Mouse (Mus musculus) neural tube, embryonic 12.5 days (tissue): ENCODE data around the gene Acox1. TPM values are rescaled to one million over a fixed set of nuclear protein-coding genes. Genes with fewer than 3 reads are reported as not detected.

ENCODE experiments used
- ATAC-seq: fragments of 200-750 bp; cut with Nextera tagmentation; 2 replicates; pipeline ENCODE4 v1.8.0; 2017; ENCODE audit warnings: low read depth, mild to moderate bottlenecking, moderate TSS enrichment, moderate library complexity; ENCODE audit not compliant: low FRiP score
- H3K27ac ChIP-seq: fragments of 300-500 bp; sonication (generic); 2 replicates; pipeline ENCODE4 v1.5.1; 2016
- H3K27me3 ChIP-seq: fragments of 300-500 bp; sonication (generic); replicated peaks from 2 replicates; pipeline ENCODE4 v1.6.1; 2016; ENCODE audit warnings: mild to moderate bottlenecking
- H3K36me3 ChIP-seq: fragments of 300-500 bp; sonication (generic); 2 replicates; pipeline ENCODE4 v1.6.1; 2016; ENCODE audit warnings: mild to moderate bottlenecking
- H3K4me1 ChIP-seq: fragments of 300-500 bp; sonication (generic); 2 replicates; pipeline ENCODE4 v1.6.1; 2016
- H3K4me2 ChIP-seq: fragments of 300-500 bp; sonication (generic); replicated peaks from 2 replicates; pipeline ENCODE4 v1.6.1; 2016; ENCODE audit warnings: mild to moderate bottlenecking
- H3K4me3 ChIP-seq: fragments of 300-500 bp; sonication (generic); 2 replicates; pipeline ENCODE4 v1.5.1; 2016
- H3K9ac ChIP-seq: fragments of 300-500 bp; sonication (generic); 2 replicates; pipeline ENCODE4 v1.6.1; 2016; ENCODE audit warnings: mild to moderate bottlenecking
- H3K9me3 ChIP-seq: fragments of 300-500 bp; sonication (generic); 2 replicates; pipeline ENCODE4 v1.6.1; 2016; ENCODE audit warnings: mild to moderate bottlenecking
- WGBS: fragments of 180-500 bp; shearing (Covaris S2); methylation state at CpG from one replicate; pipeline ENCODE4 v1.1.7; 2016; 5-methylcytosine and 5-hydroxymethylcytosine counted together
- polyA plus RNA-seq: library from polyadenylated mRNA; unstranded; fragments of >200 nt; fragmentation: Nextera tagmentation; extraction: Ambion mirVana; gene quantifications from 2 replicates; pipeline ENCODE4 v1.2.1, GENCODE M21; 2016

The Acox1 gene
- polyA plus RNA-seq, 1 experiment from 2014 or later = 44.0 TPM

GRCm38 (mm10) chr11:116208660-116209059, 9.8 kb upstream of the Acox1 start:
- Histone ChIP-seq H3K9ac (no peak overlapping the region), H3K4me3 (no peak overlapping the region), H3K9me3 (no peaks in the 10 kb centered on the region), H3K4me1 (no peaks in the 10 kb centered on the region), H3K4me2 (no peak overlapping the region), H3K36me3 (peaks cover 25% of the 10 kb centered on the region), H3K27me3 (no peaks in the 10 kb centered on the region), H3K27ac (no peak overlapping the region)
- WGBS = 89% methylated on average over 3 of the region's 3 CpGs
- no peak for ATAC-seq

DNA sequence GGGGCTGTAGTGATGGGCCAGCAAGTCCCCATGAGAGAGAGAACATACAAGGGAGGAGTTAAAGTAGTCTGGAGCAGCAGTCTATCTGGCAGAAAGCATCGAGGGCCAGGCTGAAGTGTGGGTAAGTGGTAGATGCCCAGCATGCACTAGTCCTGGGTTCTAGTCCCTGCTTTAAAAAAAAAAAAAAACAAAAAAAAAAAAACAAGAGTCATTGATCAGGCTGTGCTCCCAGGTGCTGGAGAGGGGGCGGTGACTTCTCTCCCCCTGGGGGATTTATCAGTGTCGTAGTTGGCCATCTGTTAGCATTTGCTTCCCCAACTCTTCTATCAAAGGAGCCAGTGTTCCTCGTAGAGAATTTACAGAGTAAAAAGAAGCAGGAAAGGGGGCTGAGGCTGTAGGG, 7.8 kb upstream of the Acox1 start:
- no peak overlapping the region for H3K9ac ChIP-seq
- no peak for ATAC-seq
- no peaks in the 10 kb centered on the region for H3K9me3 ChIP-seq
- H3K4me3 ChIP-seq = no peak overlapping the region
- H3K36me3 ChIP-seq = peaks cover 26% of the 10 kb centered on the region
- H3K4me1 ChIP-seq = no peaks in the 10 kb centered on the region
- H3K27ac ChIP-seq = no peak overlapping the region
- WGBS = 78% methylated on average over 4 of the region's 4 CpGs
- no peak overlapping the region for H3K4me2 ChIP-seq
- no peaks in the 10 kb centered on the region for H3K27me3 ChIP-seq

DNA sequence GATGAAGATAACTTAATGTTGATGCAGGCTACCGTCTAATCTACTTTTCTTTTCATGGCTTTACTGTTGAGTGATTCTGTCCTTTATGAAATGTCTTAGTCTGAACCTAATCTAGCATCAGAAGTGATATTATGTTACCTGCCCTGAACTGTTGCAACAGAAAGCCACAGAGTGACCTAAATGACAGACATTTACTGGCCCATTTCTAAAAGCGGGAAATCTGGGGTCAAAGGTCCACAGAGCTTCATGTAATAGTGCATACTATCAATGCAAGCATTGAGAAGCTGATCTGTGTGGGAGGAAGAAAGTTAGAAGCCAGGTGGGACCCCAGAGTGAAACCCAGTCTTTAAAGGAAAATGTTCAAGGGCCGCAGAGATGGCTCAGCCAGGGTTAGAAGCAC, 4.3 kb upstream of the Acox1 start:
- Histone ChIP-seq H3K9me3 (no peaks in the 10 kb centered on the region), H3K27me3 (no peaks in the 10 kb centered on the region), H3K4me2 (no peak overlapping the region), H3K9ac (no peak overlapping the region), H3K27ac (no peak overlapping the region), H3K4me1 (0 out of 2 replicates have a peak, but pooled peaks cover 2% of the 10 kb centered on the region), H3K36me3 (peaks cover 24% of the 10 kb centered on the region), H3K4me3 (no peak overlapping the region)
- WGBS = 93% methylated on average over 3 of the region's 3 CpGs
- no peak for ATAC-seq

DNA sequence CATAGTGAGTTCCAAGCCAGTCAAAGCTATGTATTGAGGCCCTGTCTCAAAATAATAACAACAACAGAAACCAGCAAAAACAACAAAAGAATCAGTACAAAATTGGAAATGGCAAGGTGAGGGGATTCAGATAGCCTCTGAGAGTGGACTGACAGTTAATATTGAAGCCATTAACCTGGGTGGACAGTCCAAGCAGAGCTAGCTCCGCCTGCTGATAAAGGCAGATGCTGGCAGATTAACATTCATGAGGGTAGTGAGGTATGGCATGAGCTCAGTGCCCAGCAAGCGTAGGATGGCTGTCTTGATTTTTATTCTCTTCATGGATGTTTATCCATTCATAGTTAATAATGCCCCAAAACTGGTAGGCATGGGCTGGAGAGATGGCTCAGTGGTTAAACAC, 2.3 kb upstream of the Acox1 start:
- no peak for ATAC-seq
- Histone ChIP-seq H3K9me3 (no peaks in the 10 kb centered on the region), H3K27ac (no peak overlapping the region), H3K9ac (no peak overlapping the region), H3K4me3 (no peak overlapping the region), H3K4me2 (no peak overlapping the region), H3K4me1 (peaks cover 10% of the 10 kb centered on the region), H3K27me3 (no peaks in the 10 kb centered on the region), H3K36me3 (peaks cover 11% of the 10 kb centered on the region)
- WGBS = 82% methylated on average over 2 of the region's 2 CpGs

DNA sequence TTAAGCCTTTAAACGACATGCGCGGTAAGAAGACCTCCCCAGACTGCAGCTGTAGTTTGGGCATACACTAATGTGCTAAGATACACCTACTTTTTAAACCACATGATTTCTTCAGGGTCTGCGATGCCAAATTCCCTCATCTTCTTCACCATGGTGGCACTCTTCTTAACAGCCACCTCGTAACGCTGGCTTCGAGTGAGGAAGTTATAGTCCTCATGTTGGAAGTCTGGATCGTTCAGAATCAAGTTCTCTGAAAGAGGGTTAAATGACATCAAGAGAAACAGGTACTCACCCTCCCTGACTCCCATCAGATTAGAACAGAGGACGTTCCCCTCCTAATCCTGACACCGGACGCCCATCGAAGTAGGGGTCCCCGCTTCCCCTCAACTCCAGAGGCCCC, 713 bp downstream of the Acox1 start:
- H3K9me3 ChIP-seq = no peaks in the 10 kb centered on the region
- no peaks in the 10 kb centered on the region for H3K27me3 ChIP-seq
- ATAC-seq = no peak
- peak overlapping the region; percentile 94; the same call in 1 of the 2 replicates for H3K27ac ChIP-seq
- peak overlapping the region; percentile 84 for H3K9ac ChIP-seq
- peak overlapping the region; percentile 73 for H3K4me3 ChIP-seq
- 28% methylated on average over 13 of the region's 13 CpGs for WGBS
- H3K4me1 ChIP-seq = peaks cover 10% of the 10 kb centered on the region
- H3K36me3 ChIP-seq = peaks cover 5% of the 10 kb centered on the region; the same call in 1 of the 2 replicates
- peak overlapping the region; percentile 74 for H3K4me2 ChIP-seq

DNA sequence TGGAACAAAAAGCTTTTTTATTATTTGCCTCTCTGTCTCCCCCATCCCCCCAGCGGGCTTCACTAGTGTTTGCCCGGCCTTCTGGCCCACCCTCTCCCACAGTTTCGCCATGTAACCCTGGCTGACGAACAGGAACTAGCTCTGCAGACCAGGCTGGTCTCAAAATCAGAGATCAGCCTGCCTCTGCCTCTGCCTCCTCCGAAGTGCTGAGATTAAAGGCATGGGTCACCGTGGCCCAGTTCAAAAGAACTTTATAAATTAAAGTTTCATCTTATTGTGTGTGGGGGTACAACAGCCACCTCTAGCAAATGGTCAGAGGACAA, 1.3 kb downstream of the Acox1 start:
- Histone ChIP-seq H3K4me3 (no peak overlapping the region), H3K4me2 (peak overlapping the region; percentile 74), H3K36me3 (peaks cover 5% of the 10 kb centered on the region; the same call in 1 of the 2 replicates), H3K9ac (no peak overlapping the region), H3K4me1 (peaks cover 10% of the 10 kb centered on the region), H3K27ac (no peak overlapping the region), H3K27me3 (no peaks in the 10 kb centered on the region), H3K9me3 (no peaks in the 10 kb centered on the region)
- 92% methylated on average over 6 of the region's 6 CpGs for WGBS
- no peak for ATAC-seq

GRCm38 (mm10) chr11:116196866-116197583, 1.8 kb downstream of the Acox1 start:
- peak overlapping the region; percentile 74 for H3K4me2 ChIP-seq
- WGBS = 94% methylated on average over 18 of the region's 18 CpGs
- H3K4me3 ChIP-seq = no peak overlapping the region
- H3K27me3 ChIP-seq = no peaks in the 10 kb centered on the region
- H3K4me1 ChIP-seq = peaks cover 10% of the 10 kb centered on the region
- H3K36me3 ChIP-seq = peaks cover 3% of the 10 kb centered on the region; the same call in 1 of the 2 replicates
- no peak overlapping the region for H3K27ac ChIP-seq
- no peak overlapping the region for H3K9ac ChIP-seq
- no peak for ATAC-seq
- H3K9me3 ChIP-seq = no peaks in the 10 kb centered on the region

- WGBS = 86% methylated on average over 3 of the region's 3 CpGs
- Histone ChIP-seq H3K27ac (no peak overlapping the region), H3K36me3 (no peaks in the 10 kb centered on the region), H3K4me3 (no peak overlapping the region), H3K4me1 (peaks cover 10% of the 10 kb centered on the region), H3K9me3 (no peaks in the 10 kb centered on the region), H3K9ac (no peak overlapping the region), H3K4me2 (no peak overlapping the region), H3K27me3 (no peaks in the 10 kb centered on the region)
- ATAC-seq = no peak
Observed at GRCm38 (mm10) chr11:116196336-116196735, 2.5 kb downstream of the Acox1 start.

- 82% methylated on average over 5 of the region's 5 CpGs for WGBS
Observed at GRCm38 (mm10) chr11:116195252-116195651, 3.6 kb downstream of the Acox1 start.

GRCm38 (mm10) chr11:116194619-116195018, 4.2 kb downstream of the Acox1 start:
- H3K4me1 ChIP-seq = peaks cover 10% of the 10 kb centered on the region
- H3K9me3 ChIP-seq = no peaks in the 10 kb centered on the region
- ATAC-seq = no peak
- H3K27me3 ChIP-seq = no peaks in the 10 kb centered on the region
- no peak overlapping the region for H3K27ac ChIP-seq
- WGBS = 94% methylated on average over 8 of the region's 8 CpGs
- H3K9ac ChIP-seq = no peak overlapping the region
- H3K36me3 ChIP-seq = peaks cover 9% of the 10 kb centered on the region; the same call in 1 of the 2 replicates
- H3K4me2 ChIP-seq = no peak overlapping the region
- no peak overlapping the region for H3K4me3 ChIP-seq

More at GRCm38 (mm10) chr11:116195252-116195651, 3.6 kb downstream of the Acox1 start:
- Histone ChIP-seq H3K4me3 (no peak overlapping the region), H3K27ac (no peak overlapping the region), H3K4me1 (peaks cover 10% of the 10 kb centered on the region), H3K27me3 (no peaks in the 10 kb centered on the region), H3K4me2 (no peak overlapping the region), H3K9ac (no peak overlapping the region), H3K36me3 (0 out of 2 replicates have a peak, but pooled peaks cover 8% of the 10 kb centered on the region), H3K9me3 (no peaks in the 10 kb centered on the region)
- ATAC-seq = no peak

- WGBS = 50% methylated on average over 11 of the region's 11 CpGs
- Histone ChIP-seq H3K9me3 (no peaks in the 10 kb centered on the region), H3K27me3 (no peaks in the 10 kb centered on the region), H3K4me1 (no peaks in the 10 kb centered on the region), H3K4me2 (no peak overlapping the region), H3K27ac (no peak overlapping the region), H3K4me3 (no peak overlapping the region), H3K36me3 (peaks cover 50% of the 10 kb centered on the region), H3K9ac (no peak overlapping the region)
- ATAC-seq = no peak
Observed at GRCm38 (mm10) chr11:116187226-116187930, 11.5 kb downstream of the Acox1 start.

DNA sequence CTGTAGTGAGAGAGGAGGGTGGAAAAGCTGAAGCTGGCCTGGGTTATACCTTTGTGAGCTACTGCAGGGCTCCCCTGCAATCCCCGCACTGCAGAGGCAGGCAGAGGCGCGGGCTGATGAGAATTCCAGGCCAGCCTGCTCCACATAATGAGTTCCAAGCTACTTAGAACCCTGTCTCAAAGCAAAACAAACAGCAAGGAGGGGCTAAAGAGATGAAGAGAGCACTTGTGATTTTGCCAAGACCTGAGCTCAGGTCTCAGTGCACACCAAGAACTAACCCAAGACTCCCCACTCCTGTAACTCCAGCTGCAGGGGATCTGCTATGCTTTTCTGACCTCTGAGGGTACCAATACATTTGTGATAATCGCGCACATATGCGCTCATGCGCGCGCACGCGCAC, 12.5 kb downstream of the Acox1 start:
- Histone ChIP-seq H3K4me1 (no peaks in the 10 kb centered on the region), H3K27ac (no peak overlapping the region), H3K36me3 (peaks cover 59% of the 10 kb centered on the region), H3K4me3 (no peak overlapping the region), H3K27me3 (no peaks in the 10 kb centered on the region), H3K9ac (no peak overlapping the region), H3K9me3 (no peaks in the 10 kb centered on the region), H3K4me2 (no peak overlapping the region)
- WGBS = 86% methylated on average over 11 of the region's 11 CpGs
- ATAC-seq = no peak
